Mouse (Mus musculus) G1E (cell line): ENCODE measurements around the gene Psma1.

Experiments
- CTCF ChIP-seq: IDR thresholded peaks from 2 replicates; pipeline ENCODE4 v1.5.1; 2012; ENCODE audit warnings: low read depth, low read length, inconsistent platforms, mixed read lengths
- TAL1 ChIP-seq: conservative IDR thresholded peaks from 2 replicates; pipeline ENCODE4 v1.6.1; 2012; ENCODE audit warnings: low read depth, low read length, inconsistent platforms, mixed read lengths

- TF ChIP-seq CTCF (no peak), TAL1 (no peak)
Observed at GRCm38 (mm10) chr7:114309020-114309419, 33.1 kb upstream of the Psma1 start.
